Mouse (Mus musculus) megakaryocyte, embryonic 14.5 days (primary cell): ENCODE data around the gene Khdrbs1.

Experiments
- FLI1 ChIP-seq: IDR thresholded peaks from 2 replicates; pipeline ENCODE4 v1.6.1; 2012; ENCODE audit warnings: low read length, inconsistent platforms, mixed read lengths
- GATA1 ChIP-seq: IDR thresholded peaks from 3 replicates; pipeline ENCODE4 v1.6.1; 2012; ENCODE audit warnings: mixed read lengths, low read length, inconsistent platforms, borderline replicate concordance

DNA sequence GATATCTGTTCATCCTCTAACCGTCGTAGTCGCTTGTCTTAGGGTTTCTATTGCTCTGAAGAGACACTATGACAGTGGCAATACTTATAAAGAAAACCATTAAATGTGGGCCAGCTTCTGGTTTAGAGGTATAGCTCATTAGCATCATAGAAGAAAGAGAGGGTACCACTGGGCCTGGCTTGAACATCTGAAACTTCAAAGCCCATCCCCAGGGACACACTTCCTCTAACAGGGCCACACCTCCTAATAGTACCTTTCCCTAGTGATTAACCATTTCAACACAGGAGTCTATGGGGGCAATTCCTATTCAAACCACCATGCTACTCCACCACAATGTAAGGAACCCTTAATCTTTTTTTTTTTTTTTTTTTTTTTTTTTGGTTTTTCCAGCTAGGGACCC is 4.5 kb upstream of the Khdrbs1 start:
- no peak for TF ChIP-seq GATA1
- TF ChIP-seq FLI1, result no peak
